Mouse (Mus musculus): ENCODE data around the gene Hspg2.

DNA sequence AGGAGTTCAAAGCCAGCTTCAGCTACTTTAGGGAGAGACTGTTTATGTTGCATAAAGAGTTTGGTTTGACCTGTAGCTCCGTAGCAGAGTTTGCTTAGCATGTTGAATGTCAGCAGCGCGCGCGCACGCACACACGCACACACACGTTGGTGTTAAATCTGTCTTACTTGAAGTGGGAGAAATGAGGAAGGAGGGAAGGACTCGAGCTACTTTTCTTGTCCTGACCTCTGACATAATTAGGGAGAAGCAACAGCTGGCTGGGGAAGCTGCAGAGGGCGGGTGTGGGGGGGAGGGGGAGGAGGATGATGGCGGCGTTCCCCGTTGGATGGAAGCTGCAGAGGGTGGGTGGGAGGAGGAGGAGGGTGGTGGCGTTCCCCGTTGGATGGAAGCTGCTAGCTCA lies 141.7 kb downstream of the Hspg2 start:
- TF ChIP-seq TAL1 (conservative IDR thresholded peaks at IDR 0.05; ENCODE audit: low read depth, low read length) (no peak), CTCF (IDR thresholded peaks at IDR 0.05; ENCODE audit: low read depth, low read length) (no peak), GATA1 (IDR thresholded peaks at IDR 0.05; ENCODE audit: borderline replicate concordance, low read length) (no peak), POLR2AphosphoS5 (IDR thresholded peaks at IDR 0.05; ENCODE audit: insufficient replicate concordance, low read depth, low read length) (no peak)
